30 mouse cellular contexts compared by ENCODE assay signal in genomic region chr12:65228628-65229027, GRCm38 (mm10). TPM values are rescaled to one million over a fixed set of nuclear protein-coding genes. Genes with fewer than 3 reads are reported as not detected.
DNase-seq lines count a peak whose midpoint lies in the region; ATAC-seq and TF ChIP-seq lines count a peak whose summit lies in the region.
"Had no signal": no experiment of that assay in that cellular context is flagged by ENCODE, and none has a peak within 500 bp of the region (broad histone marks: within the 10 kb centered on the region; RNA-seq: fewer than 3 reads in every experiment).

No protein-coding gene starts in this region.

- peak; percentile 34 for DNase-seq in forebrain, embryonic 14.5 days (ENCODE audit: low spot score)
- no peak for DNase-seq in layer of hippocampus, adult 2 months (ENCODE audit: low spot score in 2 of 2)
- no peak for DNase-seq in layer of hippocampus, postnatal 14 days (ENCODE audit: low spot score in 2 of 2)
- DNase-seq in midbrain, postnatal 0 days (ENCODE audit: low spot score), result peak; percentile 48
- DNase-seq in midbrain, embryonic 11.5 days (ENCODE audit: low spot score, missing footprints), result no peak
- DNase-seq in heart, embryonic 10.5 days (ENCODE audit: low spot score), result no peak
- DNase-seq: adrenal gland, postnatal 25 days; cerebellum, adult 11 months; cerebellum, postnatal 25 days; heart, postnatal 4 days; kidney, adult 2 months; liver, embryonic 13.5 days; lung, adult 2 months; lung, postnatal 14 days; right cerebral cortex, postnatal 25 days; spleen, adult 18-20 months had no signal

- no peaks in the 10 kb centered on the region for H3K9me3 ChIP-seq in forebrain, embryonic 14.5 days (replicated peaks; ENCODE audit: control insufficient read depth, low read length)
- H3K9me3 ChIP-seq in forebrain, embryonic 13.5 days (replicated peaks), result peaks cover 6% of the 10 kb centered on the region
- H3K9me3 ChIP-seq in midbrain, postnatal 0 days (ENCODE audit: low read length), result no peaks in the 10 kb centered on the region
- H3K9me3 ChIP-seq in midbrain, embryonic 11.5 days (ENCODE audit: control insufficient read depth, low read length), result no peaks in the 10 kb centered on the region
- no peaks in the 10 kb centered on the region for H3K9me3 ChIP-seq in heart, embryonic 10.5 days

- no peak overlapping the region for H3K9ac ChIP-seq in forebrain, embryonic 14.5 days (ENCODE audit: low read length)
- H3K9ac ChIP-seq in forebrain, embryonic 13.5 days, result no peak overlapping the region
- H3K9ac ChIP-seq in midbrain, postnatal 0 days (replicated peaks; ENCODE audit: low read length, poor library complexity, severe bottlenecking), result no peak overlapping the region
- H3K9ac ChIP-seq in midbrain, embryonic 11.5 days (ENCODE audit: low read length), result no peak overlapping the region
- H3K9ac ChIP-seq: liver, embryonic 13.5 days had no signal

- H3K4me3 ChIP-seq in forebrain, embryonic 14.5 days (ENCODE audit: low read depth, low read length), result no peak overlapping the region
- H3K4me3 ChIP-seq in forebrain, embryonic 13.5 days, result no peak overlapping the region
- H3K4me3 ChIP-seq in layer of hippocampus, adult 2 months, result peak overlapping the region; percentile 12; the same call in 1 of the 2 replicates
- H3K4me3 ChIP-seq in midbrain, postnatal 0 days (ENCODE audit: low read depth, low read length), result no peak overlapping the region
- no peak overlapping the region for H3K4me3 ChIP-seq in midbrain, embryonic 11.5 days (ENCODE audit: low read depth, low read length)
- no peak overlapping the region for H3K4me3 ChIP-seq in heart, embryonic 10.5 days
- H3K4me3 ChIP-seq: liver, embryonic 13.5 days had no signal

- no peak for ATAC-seq in forebrain, embryonic 14.5 days
- no peak for ATAC-seq in forebrain, embryonic 13.5 days
- ATAC-seq in midbrain, postnatal 0 days (ENCODE audit: low FRiP score), result 0 out of 2 replicates have a peak, but pooled peaks have one; percentile 10
- ATAC-seq in midbrain, embryonic 11.5 days (ENCODE audit: low FRiP score), result no peak
- ATAC-seq: CD4-positive, CD25-positive, alpha-beta regulatory T cell, adult 4 months had no signal

- no peaks in the 10 kb centered on the region for H3K27me3 ChIP-seq in forebrain, embryonic 14.5 days (replicated peaks; ENCODE audit: control insufficient read depth, insufficient read depth, low read length)
- H3K27me3 ChIP-seq in forebrain, embryonic 13.5 days, result no peaks in the 10 kb centered on the region
- no peaks in the 10 kb centered on the region for H3K27me3 ChIP-seq in midbrain, postnatal 0 days (ENCODE audit: insufficient read depth, low read length)
- H3K27me3 ChIP-seq in midbrain, embryonic 11.5 days (ENCODE audit: control insufficient read depth, insufficient read depth, low read length), result no peaks in the 10 kb centered on the region
- H3K27me3 ChIP-seq in heart, embryonic 10.5 days (ENCODE audit: insufficient read depth, poor library complexity, severe bottlenecking), result no peaks in the 10 kb centered on the region
- H3K27me3 ChIP-seq: liver, embryonic 13.5 days had no signal

- H3K4me1 ChIP-seq in forebrain, embryonic 14.5 days (ENCODE audit: control insufficient read depth, insufficient read depth, low read length), result no peaks in the 10 kb centered on the region
- H3K4me1 ChIP-seq in forebrain, embryonic 13.5 days, result no peaks in the 10 kb centered on the region
- H3K4me1 ChIP-seq in midbrain, postnatal 0 days (ENCODE audit: insufficient read depth, low read length), result no peaks in the 10 kb centered on the region
- no peaks in the 10 kb centered on the region for H3K4me1 ChIP-seq in midbrain, embryonic 11.5 days (ENCODE audit: control insufficient read depth, insufficient read depth, low read length)
- H3K4me1 ChIP-seq in heart, embryonic 10.5 days, result no peaks in the 10 kb centered on the region
- H3K4me1 ChIP-seq: liver, embryonic 13.5 days had no signal

- no peak overlapping the region for H3K4me2 ChIP-seq in forebrain, embryonic 14.5 days (ENCODE audit: low read length)
- H3K4me2 ChIP-seq in forebrain, embryonic 13.5 days, result no peak overlapping the region
- no peak overlapping the region for H3K4me2 ChIP-seq in midbrain, postnatal 0 days (ENCODE audit: low read depth, low read length, poor library complexity, severe bottlenecking)
- no peak overlapping the region for H3K4me2 ChIP-seq in midbrain, embryonic 11.5 days
- H3K4me2 ChIP-seq: liver, embryonic 13.5 days had no signal

- H3K27ac ChIP-seq in forebrain, embryonic 14.5 days (ENCODE audit: low read depth, low read length), result no peak overlapping the region
- no peak overlapping the region for H3K27ac ChIP-seq in forebrain, embryonic 13.5 days
- H3K27ac ChIP-seq in layer of hippocampus, adult 2 months, result no peak overlapping the region; the same call in 1 of the 2 replicates
- no peak overlapping the region for H3K27ac ChIP-seq in midbrain, postnatal 0 days (ENCODE audit: low read depth, low read length)
- H3K27ac ChIP-seq in midbrain, embryonic 11.5 days (ENCODE audit: low read depth, low read length), result no peak overlapping the region
- H3K27ac ChIP-seq in heart, embryonic 10.5 days, result no peak overlapping the region
- H3K27ac ChIP-seq: kidney, postnatal 0 days; liver, embryonic 13.5 days had no signal

- H3K36me3 ChIP-seq in forebrain, embryonic 14.5 days (ENCODE audit: control insufficient read depth, insufficient read depth, low read length), result no peaks in the 10 kb centered on the region
- no peaks in the 10 kb centered on the region for H3K36me3 ChIP-seq in forebrain, embryonic 13.5 days (ENCODE audit: poor library complexity, severe bottlenecking)
- H3K36me3 ChIP-seq in midbrain, postnatal 0 days (ENCODE audit: insufficient read depth, low read length), result no peaks in the 10 kb centered on the region
- H3K36me3 ChIP-seq in midbrain, embryonic 11.5 days (ENCODE audit: control insufficient read depth, insufficient read depth, low read length), result no peaks in the 10 kb centered on the region
- H3K36me3 ChIP-seq in heart, embryonic 10.5 days, result no peaks in the 10 kb centered on the region
- H3K36me3 ChIP-seq: liver, embryonic 13.5 days had no signal

- 73% methylated on average over 6 of the region's 6 CpGs for WGBS in forebrain, embryonic 14.5 days
- 75% methylated on average over 6 of the region's 6 CpGs for WGBS in forebrain, embryonic 13.5 days
- 39% methylated on average over 6 of the region's 6 CpGs for WGBS in midbrain, postnatal 0 days
- WGBS in midbrain, embryonic 11.5 days, result 72% methylated on average over 6 of the region's 6 CpGs
- 87% methylated on average over 6 of the region's 6 CpGs for whole genome bisulfite sequencing in heart, embryonic 10.5 days

- TF ChIP-seq CTCF in layer of hippocampus, adult 2 months (conservative IDR thresholded peaks at IDR 0.05), result no peak
- TF ChIP-seq CTCF in midbrain, postnatal 0 days (IDR thresholded peaks at IDR 0.05), result no peak

RNA-seq across cellular contexts. Expression of gene Wdr20rt, which starts 3.3 kb away (rescaled TPM):
- polyA plus RNA-seq in forebrain, embryonic 14.5 days (2014; fragmentation: Nextera tagmentation; extraction: Ambion mirVana), result not detected in 2 replicates
- not detected in 2 replicates for polyA plus RNA-seq in forebrain, embryonic 13.5 days (2015; fragmentation: Nextera tagmentation; extraction: Ambion mirVana)
- total RNA-seq in layer of hippocampus, adult 2 months (2021), result under 1 TPM in 1 of 2 experiments, not detected in 1; 0.22 TPM
- not detected for total RNA-seq in layer of hippocampus, postnatal 14 days (2021)
- not detected in 2 replicates for total RNA-seq in midbrain, postnatal 0 days (2014; rRNA removed)
- not detected in 2 replicates for polyA plus RNA-seq in midbrain, postnatal 0 days (2015; fragmentation: Nextera tagmentation; extraction: Ambion mirVana)
- polyA plus RNA-seq in midbrain, embryonic 11.5 days (2014; fragmentation: Nextera tagmentation; extraction: Ambion mirVana), result not detected in 2 replicates
- polyA plus RNA-seq in heart, embryonic 10.5 days (2016; fragmentation: Nextera tagmentation; extraction: Ambion mirVana), result not detected in 2 replicates
- total RNA-seq: adrenal gland, postnatal 25 days; gastrocnemius, adult 8-10 months; heart, postnatal 4 days; layer of hippocampus, postnatal 25 days; left cerebral cortex, postnatal 25 days; megakaryocyte progenitor cell, adult 5-6 weeks; monocyte, adult 5-6 weeks had no signal
- polyA plus RNA-seq: CD4-positive, CD25-positive, alpha-beta regulatory T cell, adult 4 months; frontal cortex, adult 2 months; heart, embryonic 16.5 days; intestine, embryonic 14.5 days; kidney, adult 2 months; kidney, postnatal 0 days; limb, embryonic 14.5 days; liver, embryonic 13.5 days; lung, adult 2 months; neural tube, embryonic 11.5 days; urinary bladder, adult 2 months had no signal

RNA-seq across cellular contexts. Expression of gene Mis18bp1, which starts 56.2 kb away (rescaled TPM):
- polyA plus RNA-seq in forebrain, embryonic 14.5 days (2014; fragmentation: Nextera tagmentation; extraction: Ambion mirVana), result 32.6 and 35.5 TPM in 2 replicates
- polyA plus RNA-seq in forebrain, embryonic 13.5 days (2015; fragmentation: Nextera tagmentation; extraction: Ambion mirVana), result 68.0 and 68.5 TPM in 2 replicates
- under 1 TPM; 0.23 to 0.49 TPM for total RNA-seq in layer of hippocampus, adult 2 months (2021)
- 1 to 10 TPM; 1.1 to 1.2 TPM for total RNA-seq in layer of hippocampus, postnatal 14 days (2021)
- 2.6 and 4.3 TPM in 2 replicates for total RNA-seq in midbrain, postnatal 0 days (2014; rRNA removed)
- polyA plus RNA-seq in midbrain, postnatal 0 days (2015; fragmentation: Nextera tagmentation; extraction: Ambion mirVana), result 4.5 and 4.7 TPM in 2 replicates
- 82.2 and 82.8 TPM in 2 replicates for polyA plus RNA-seq in midbrain, embryonic 11.5 days (2014; fragmentation: Nextera tagmentation; extraction: Ambion mirVana)
- 41.2 and 48.9 TPM in 2 replicates for polyA plus RNA-seq in heart, embryonic 10.5 days (2016; fragmentation: Nextera tagmentation; extraction: Ambion mirVana)
- total RNA-seq: gastrocnemius, adult 8-10 months had no signal

Comparison
In these comparisons a context has a peak if more than half of its experiments do, and no peak if none do; other contexts are left out.
1. DNase-seq: peak in forebrain, embryonic 14.5 days (single experiment) and midbrain, postnatal 0 days (single experiment); none in layer of hippocampus, adult 2 months (0 of 2), layer of hippocampus, postnatal 14 days (0 of 2), midbrain, embryonic 11.5 days (single experiment) and heart, embryonic 10.5 days (single experiment).